Mouse (Mus musculus): Measurements from ENCODE around the gene Safb. TPM values are rescaled to one million over a fixed set of nuclear protein-coding genes. Genes with fewer than 3 reads are reported as not detected.

The Safb gene
- polyA plus RNA-seq (2012; rRNA removed) = 103 and 105 TPM in 2 replicates

- Histone ChIP-seq H3K36me3 (ENCODE audit: control insufficient read depth, insufficient read depth, low read length) (peaks cover 30% of the 10 kb centered on the region), H3K4me3 (ENCODE audit: extremely low read depth, insufficient read depth, insufficient read length) (peak within 1 kb of the TSS; percentile 82), H3K27me3 (ENCODE audit: control insufficient read depth, insufficient read depth, low read length) (no peaks in the 10 kb centered on the region), H3K27ac (ENCODE audit: insufficient read depth, low read length) (peak within 1 kb of the TSS; percentile 98), H3K4me1 (ENCODE audit: control insufficient read depth, insufficient read depth, insufficient read length) (peaks cover 19% of the 10 kb centered on the region)
- WGBS = under 1% methylated on average over 89 of the region's 101 CpGs
- DNase-seq (ENCODE audit: low read depth in 1 of 2, low spot score in 2 of 2) = peak; percentile 98 to 99
- TF ChIP-seq CTCF (IDR thresholded peaks at IDR 0.05; ENCODE audit: extremely low read depth, insufficient read depth, insufficient read length, insufficient replicate concordance) (no peak), POLR2A (IDR thresholded peaks at IDR 0.05; ENCODE audit: low read depth, low read length) (peak; percentile 85)
Measured at GRCm38 (mm10) chr17:56584257-56585130, at the start of gene Safb, which contains the start of gene Safb2. TSS of gene Safb (plus strand) at chr17:56584825. TSS of gene Safb2 (minus strand) at chr17:56584585.

GRCm38 (mm10) chr17:56536192-56536591 is 48.4 kb upstream of the Safb start:
- DNase-seq (ENCODE audit: low read depth in 1 of 2, low spot score in 2 of 2) = no peak
- Histone ChIP-seq H3K4me1 (ENCODE audit: control insufficient read depth, insufficient read depth, insufficient read length) (no peaks in the 10 kb centered on the region), H3K4me3 (ENCODE audit: extremely low read depth, insufficient read depth, insufficient read length) (no peak overlapping the region), H3K27ac (ENCODE audit: insufficient read depth, low read length) (no peak overlapping the region), H3K36me3 (ENCODE audit: control insufficient read depth, insufficient read depth, low read length) (no peaks in the 10 kb centered on the region), H3K27me3 (ENCODE audit: control insufficient read depth, insufficient read depth, low read length) (no peaks in the 10 kb centered on the region)
- 79% methylated on average over 14 of the region's 14 CpGs for WGBS
- TF ChIP-seq POLR2A (IDR thresholded peaks at IDR 0.05; ENCODE audit: low read depth, low read length) = no peak
- no peak for TF ChIP-seq CTCF (IDR thresholded peaks at IDR 0.05; ENCODE audit: extremely low read depth, insufficient read depth, insufficient read length, insufficient replicate concordance)

GRCm38 (mm10) chr17:56536874-56537273 is 47.8 kb upstream of the Safb start:
- WGBS = 80% methylated on average over 3 of the region's 3 CpGs
- H3K27me3 ChIP-seq (ENCODE audit: control insufficient read depth, insufficient read depth, low read length) = no peaks in the 10 kb centered on the region

GRCm38 (mm10) chr17:56537912-56538311 is 46.7 kb upstream of the Safb start:
- no peaks in the 10 kb centered on the region for H3K36me3 ChIP-seq (ENCODE audit: control insufficient read depth, insufficient read depth, low read length)
- no peaks in the 10 kb centered on the region for H3K4me1 ChIP-seq (ENCODE audit: control insufficient read depth, insufficient read depth, insufficient read length)
- no peak overlapping the region for H3K4me3 ChIP-seq (ENCODE audit: extremely low read depth, insufficient read depth, insufficient read length)
- no peaks in the 10 kb centered on the region for H3K27me3 ChIP-seq (ENCODE audit: control insufficient read depth, insufficient read depth, low read length)
- TF ChIP-seq POLR2A (IDR thresholded peaks at IDR 0.05; ENCODE audit: low read depth, low read length) (no peak), CTCF (IDR thresholded peaks at IDR 0.05; ENCODE audit: extremely low read depth, insufficient read depth, insufficient read length, insufficient replicate concordance) (no peak)
- no peak for DNase-seq (ENCODE audit: low read depth in 1 of 2, low spot score in 2 of 2)
- WGBS = 72% methylated on average over 8 of the region's 8 CpGs
- no peak overlapping the region for H3K27ac ChIP-seq (ENCODE audit: insufficient read depth, low read length)

More at GRCm38 (mm10) chr17:56536874-56537273, 47.8 kb upstream of the Safb start:
- TF ChIP-seq POLR2A (IDR thresholded peaks at IDR 0.05; ENCODE audit: low read depth, low read length) (no peak), CTCF (IDR thresholded peaks at IDR 0.05; ENCODE audit: extremely low read depth, insufficient read depth, insufficient read length, insufficient replicate concordance) (no peak)
- no peaks in the 10 kb centered on the region for H3K36me3 ChIP-seq (ENCODE audit: control insufficient read depth, insufficient read depth, low read length)
- H3K4me3 ChIP-seq (ENCODE audit: extremely low read depth, insufficient read depth, insufficient read length) = no peak overlapping the region
- no peak for DNase-seq (ENCODE audit: low read depth in 1 of 2, low spot score in 2 of 2)
- H3K4me1 ChIP-seq (ENCODE audit: control insufficient read depth, insufficient read depth, insufficient read length) = no peaks in the 10 kb centered on the region
- no peak overlapping the region for H3K27ac ChIP-seq (ENCODE audit: insufficient read depth, low read length)

- no peak for TF ChIP-seq POLR2A (IDR thresholded peaks at IDR 0.05; ENCODE audit: low read depth, low read length)
- Histone ChIP-seq H3K27me3 (ENCODE audit: control insufficient read depth, insufficient read depth, low read length) (no peaks in the 10 kb centered on the region), H3K36me3 (ENCODE audit: control insufficient read depth, insufficient read depth, low read length) (no peaks in the 10 kb centered on the region), H3K4me1 (ENCODE audit: control insufficient read depth, insufficient read depth, insufficient read length) (no peaks in the 10 kb centered on the region), H3K4me3 (ENCODE audit: extremely low read depth, insufficient read depth, insufficient read length) (no peak overlapping the region), H3K27ac (ENCODE audit: insufficient read depth, low read length) (no peak overlapping the region)
- WGBS = 45% methylated on average over 6 of the region's 6 CpGs
- DNase-seq (ENCODE audit: low read depth in 1 of 2, low spot score in 2 of 2) = no peak
Measured at GRCm38 (mm10) chr17:56540562-56540975, 44.1 kb upstream of the Safb start.

- Histone ChIP-seq H3K4me3 (ENCODE audit: extremely low read depth, insufficient read depth, insufficient read length) (no peak overlapping the region), H3K36me3 (ENCODE audit: control insufficient read depth, insufficient read depth, low read length) (no peaks in the 10 kb centered on the region), H3K27me3 (ENCODE audit: control insufficient read depth, insufficient read depth, low read length) (no peaks in the 10 kb centered on the region), H3K27ac (ENCODE audit: insufficient read depth, low read length) (no peak overlapping the region), H3K4me1 (ENCODE audit: control insufficient read depth, insufficient read depth, insufficient read length) (no peaks in the 10 kb centered on the region)
- no peak for TF ChIP-seq POLR2A (IDR thresholded peaks at IDR 0.05; ENCODE audit: low read depth, low read length)
- no peak for TF ChIP-seq CTCF (IDR thresholded peaks at IDR 0.05; ENCODE audit: extremely low read depth, insufficient read depth, insufficient read length, insufficient replicate concordance)
- DNase-seq (ENCODE audit: low read depth in 1 of 2, low spot score in 2 of 2) = no peak
- 69% methylated on average over 8 of the region's 8 CpGs for WGBS
Measured at GRCm38 (mm10) chr17:56542736-56543135, 41.9 kb upstream of the Safb start.

GRCm38 (mm10) chr17:56543684-56544224 is 40.9 kb upstream of the Safb start:
- WGBS = 76% methylated on average over 3 of the region's 3 CpGs

More at GRCm38 (mm10) chr17:56543684-56544224, 40.9 kb upstream of the Safb start:
- Histone ChIP-seq H3K27ac (ENCODE audit: insufficient read depth, low read length) (no peak overlapping the region), H3K36me3 (ENCODE audit: control insufficient read depth, insufficient read depth, low read length) (no peaks in the 10 kb centered on the region), H3K4me3 (ENCODE audit: extremely low read depth, insufficient read depth, insufficient read length) (no peak overlapping the region), H3K27me3 (ENCODE audit: control insufficient read depth, insufficient read depth, low read length) (no peaks in the 10 kb centered on the region), H3K4me1 (ENCODE audit: control insufficient read depth, insufficient read depth, insufficient read length) (no peaks in the 10 kb centered on the region)
- DNase-seq (ENCODE audit: low read depth in 1 of 2, low spot score in 2 of 2) = no peak
- TF ChIP-seq POLR2A (IDR thresholded peaks at IDR 0.05; ENCODE audit: low read depth, low read length) (no peak), CTCF (IDR thresholded peaks at IDR 0.05; ENCODE audit: extremely low read depth, insufficient read depth, insufficient read length, insufficient replicate concordance) (no peak)

All from spleen, adult 2 months (tissue).